ENCODE assay signal across 8 mouse cellular contexts in the genomic region with DNA sequence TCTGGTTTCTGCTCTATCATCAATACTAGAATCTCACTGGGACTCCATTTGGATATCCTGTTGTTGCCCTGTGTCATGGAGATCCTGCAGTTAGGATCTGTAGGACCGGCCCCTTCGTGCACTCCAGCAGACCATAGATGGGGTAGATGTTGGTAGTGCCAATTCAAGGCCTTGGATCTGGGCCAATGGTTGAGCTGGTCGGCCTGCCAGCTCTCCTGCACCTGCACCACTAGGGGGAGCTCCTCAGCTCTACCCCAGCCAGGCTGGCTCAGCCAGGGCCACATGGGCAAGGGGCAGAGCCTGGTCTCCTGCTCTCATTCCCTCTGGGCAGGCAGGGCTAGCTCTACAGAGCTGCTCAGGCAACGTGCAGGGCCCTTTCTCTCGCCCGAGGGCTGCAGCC.
A peak's percentile ranks its signal among the peaks of the same experiment; 100 is the strongest.
DNase-seq lines count a peak whose midpoint lies in the region; ATAC-seq lines count a peak whose summit lies in the region.
"Had no signal": no experiment of that assay in that cellular context is flagged by ENCODE, and none has a peak within 500 bp of the region (broad histone marks: within the 10 kb centered on the region; RNA-seq: fewer than 3 reads in every experiment).

No protein-coding gene starts in this region.

- H3K9me3 ChIP-seq in midbrain, embryonic 10.5 days (replicated peaks) = no peaks in the 10 kb centered on the region
- H3K9me3 ChIP-seq in midbrain, embryonic 11.5 days (ENCODE audit: control insufficient read depth, low read length) = no peaks in the 10 kb centered on the region
- H3K9me3 ChIP-seq in embryonic facial prominence, embryonic 10.5 days = no peaks in the 10 kb centered on the region
- H3K9me3 ChIP-seq: heart, embryonic 13.5 days had no signal

- no peaks in the 10 kb centered on the region for H3K27me3 ChIP-seq in midbrain, embryonic 10.5 days (ENCODE audit: low read depth, poor library complexity, severe bottlenecking)
- no peaks in the 10 kb centered on the region for H3K27me3 ChIP-seq in midbrain, embryonic 11.5 days (ENCODE audit: control insufficient read depth, insufficient read depth, low read length)
- H3K27me3 ChIP-seq in embryonic facial prominence, embryonic 10.5 days (replicated peaks; ENCODE audit: low read depth, poor library complexity, severe bottlenecking) = no peaks in the 10 kb centered on the region
- H3K27me3 ChIP-seq: heart, embryonic 13.5 days had no signal

- no peak overlapping the region for H3K9ac ChIP-seq in midbrain, embryonic 11.5 days (ENCODE audit: low read length)
- H3K9ac ChIP-seq: heart, embryonic 13.5 days had no signal

- peak; percentile 34 for DNase-seq in midbrain, embryonic 10.5 days (ENCODE audit: low spot score)
- no peak for DNase-seq in midbrain, embryonic 11.5 days (ENCODE audit: low spot score, missing footprints)
- peak; percentile 24 for DNase-seq in WW6 (ENCODE audit: low read depth, low spot score)
- DNase-seq in embryonic facial prominence, embryonic 10.5 days (ENCODE audit: low spot score) = peak; percentile 27
- peak; percentile 65 for DNase-seq in liver
- peak; percentile 22 for DNase-seq in retina, embryonic 14.5 days (ENCODE audit: low spot score)
- no peak for DNase-seq in Muller cell, postnatal 12 days (ENCODE audit: inconsistent ontology term)

- no peak for ATAC-seq in midbrain, embryonic 11.5 days (ENCODE audit: low FRiP score)

- no peaks in the 10 kb centered on the region for H3K4me1 ChIP-seq in midbrain, embryonic 10.5 days
- H3K4me1 ChIP-seq in midbrain, embryonic 11.5 days (ENCODE audit: control insufficient read depth, insufficient read depth, low read length) = no peaks in the 10 kb centered on the region
- H3K4me1 ChIP-seq in embryonic facial prominence, embryonic 10.5 days = no peaks in the 10 kb centered on the region
- H3K4me1 ChIP-seq: heart, embryonic 13.5 days had no signal

- peaks cover 13% of the 10 kb centered on the region for H3K36me3 ChIP-seq in midbrain, embryonic 10.5 days
- H3K36me3 ChIP-seq in midbrain, embryonic 11.5 days (ENCODE audit: control insufficient read depth, insufficient read depth, low read length) = no peaks in the 10 kb centered on the region
- peaks cover 17% of the 10 kb centered on the region for H3K36me3 ChIP-seq in embryonic facial prominence, embryonic 10.5 days (replicated peaks)

- 88% methylated on average over 6 of the region's 6 CpGs for WGBS in midbrain, embryonic 10.5 days
- 81% methylated on average over 6 of the region's 6 CpGs for WGBS in midbrain, embryonic 11.5 days
- 89% methylated on average over 6 of the region's 6 CpGs for whole genome bisulfite sequencing in embryonic facial prominence, embryonic 10.5 days

- no peak overlapping the region for H3K27ac ChIP-seq in midbrain, embryonic 10.5 days (replicated peaks)
- no peak overlapping the region for H3K27ac ChIP-seq in midbrain, embryonic 11.5 days (ENCODE audit: low read depth, low read length)
- no peak overlapping the region for H3K27ac ChIP-seq in embryonic facial prominence, embryonic 10.5 days (replicated peaks)
- H3K27ac ChIP-seq: heart, embryonic 13.5 days had no signal

- H3K4me2 ChIP-seq in midbrain, embryonic 11.5 days = no peak overlapping the region
- H3K4me2 ChIP-seq: heart, embryonic 13.5 days had no signal

- no peak overlapping the region for H3K4me3 ChIP-seq in midbrain, embryonic 10.5 days
- H3K4me3 ChIP-seq in midbrain, embryonic 11.5 days (ENCODE audit: low read depth, low read length) = no peak overlapping the region
- H3K4me3 ChIP-seq in embryonic facial prominence, embryonic 10.5 days = no peak overlapping the region
- H3K4me3 ChIP-seq: heart, embryonic 13.5 days had no signal

Comparison
In these comparisons a context has a peak if more than half of its experiments do, and no peak if none do; other contexts are left out.
1. DNase-seq: peak in midbrain, embryonic 10.5 days (single experiment), WW6 (single experiment), embryonic facial prominence, embryonic 10.5 days (single experiment), liver (single experiment) and retina, embryonic 14.5 days (single experiment); none in midbrain, embryonic 11.5 days (single experiment) and Muller cell, postnatal 12 days (single experiment).